Mouse (Mus musculus) neural tube, embryonic 14.5 days (tissue): ENCODE data around the gene Egflam. TPM values are rescaled to one million over a fixed set of nuclear protein-coding genes. Genes with fewer than 3 reads are reported as not detected.
A peak's percentile ranks its signal among the peaks of the same experiment; 100 is the strongest.

ENCODE experiments used
- ATAC-seq: fragments of 200-750 bp; cut with Nextera tagmentation; 2 replicates; pipeline ENCODE4 v1.8.0; 2017; ENCODE audit warnings: low read depth, mild to moderate bottlenecking, moderate TSS enrichment, moderate library complexity
- H3K27ac ChIP-seq: fragments of 300-500 bp; sonication (generic); 2 replicates; pipeline ENCODE4 v1.5.1; 2014; ENCODE audit warnings: low read depth, mild to moderate bottlenecking, control low read depth, low read length, moderate library complexity, mixed read lengths
- H3K27me3 ChIP-seq: fragments of 300-500 bp; sonication (generic); 2 replicates; pipeline ENCODE4 v1.6.1; 2014; ENCODE audit warnings: low read length; ENCODE audit not compliant: control insufficient read depth, insufficient read depth
- H3K36me3 ChIP-seq: fragments of 300-500 bp; sonication (generic); 2 replicates; pipeline ENCODE4 v1.6.1; 2014; ENCODE audit warnings: low read length, mixed read lengths; ENCODE audit not compliant: control insufficient read depth, insufficient read depth
- H3K4me1 ChIP-seq: fragments of 300-500 bp; sonication (generic); 2 replicates; pipeline ENCODE4 v1.6.1; 2014; ENCODE audit warnings: low read length; ENCODE audit not compliant: control insufficient read depth, insufficient read depth
- H3K4me2 ChIP-seq: fragments of 300-500 bp; sonication (generic); 2 replicates; pipeline ENCODE4 v1.6.1; 2014; ENCODE audit warnings: mild to moderate bottlenecking, low read depth, low read length, control low read depth
- H3K4me3 ChIP-seq: fragments of 300-500 bp; sonication (generic); 2 replicates; pipeline ENCODE4 v1.5.1; 2014; ENCODE audit warnings: low read depth, low read length, control low read depth, mixed read lengths
- H3K9ac ChIP-seq: fragments of 300-500 bp; sonication (generic); replicated peaks from 2 replicates; pipeline ENCODE4 v1.6.1; 2014; ENCODE audit warnings: low read depth, mild to moderate bottlenecking, control low read depth, low read length, mixed read lengths
- H3K9me3 ChIP-seq: fragments of 300-500 bp; sonication (generic); 2 replicates; pipeline ENCODE4 v1.6.1; 2016; ENCODE audit warnings: low read length; ENCODE audit not compliant: control insufficient read depth
- WGBS: fragments of 180-500 bp; shearing (Covaris S2); extraction: QIAGEN DNeasy Blood & Tissue Kit; methylation state at CpG from one replicate; pipeline ENCODE4 v1.1.7; 2014; 5-methylcytosine and 5-hydroxymethylcytosine counted together
- polyA plus RNA-seq: library from polyadenylated mRNA; unstranded; fragments of >200 nt; fragmentation: Nextera tagmentation; extraction: Ambion mirVana; gene quantifications from 2 replicates; pipeline ENCODE4 v1.2.1, GENCODE M21; 2014

Gene Egflam
- polyA plus RNA-seq, 1 experiment from 2014 or later = 3.0 TPM

DNA sequence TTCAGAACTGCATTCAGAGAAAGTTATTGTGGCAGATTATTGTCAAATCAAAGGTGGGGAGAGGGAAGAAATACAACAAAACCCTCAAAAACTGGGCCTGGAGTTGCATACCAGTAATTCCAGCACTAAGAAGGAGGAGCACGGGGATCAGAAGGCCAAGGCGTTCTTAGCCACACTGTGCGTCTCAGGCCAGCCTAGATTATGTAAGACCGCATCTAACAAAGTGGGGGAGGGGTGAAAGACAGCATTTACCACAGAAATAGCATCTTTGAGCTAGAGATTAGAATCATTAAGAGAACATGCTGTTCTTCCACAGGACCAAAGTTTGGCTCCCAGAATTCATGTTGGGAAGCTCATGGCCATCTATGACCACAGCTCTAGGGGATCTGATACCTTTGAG lies 14.8 kb downstream of the Egflam start:
- no peak for ATAC-seq
- WGBS = 89% methylated on average over 4 of the region's 4 CpGs
- no peak overlapping the region for H3K4me2 ChIP-seq
- H3K9me3 ChIP-seq = no peaks in the 10 kb centered on the region
- H3K4me1 ChIP-seq = no peaks in the 10 kb centered on the region
- no peak overlapping the region for H3K9ac ChIP-seq
- no peaks in the 10 kb centered on the region for H3K36me3 ChIP-seq
- no peak overlapping the region for H3K4me3 ChIP-seq
- H3K27me3 ChIP-seq = no peaks in the 10 kb centered on the region
- H3K27ac ChIP-seq = no peak overlapping the region

GRCm38 (mm10) chr15:7382457-7382856 lies 15.7 kb downstream of the Egflam start:
- H3K4me2 ChIP-seq = no peak overlapping the region
- H3K4me3 ChIP-seq = no peak overlapping the region
- ATAC-seq = peak; percentile 44; the same call in 1 of the 2 replicates
- H3K4me1 ChIP-seq = no peaks in the 10 kb centered on the region
- H3K27me3 ChIP-seq = no peaks in the 10 kb centered on the region
- H3K9ac ChIP-seq = no peak overlapping the region
- no peaks in the 10 kb centered on the region for H3K36me3 ChIP-seq
- no peaks in the 10 kb centered on the region for H3K9me3 ChIP-seq
- WGBS = 63% methylated on average over 10 of the region's 10 CpGs
- no peak overlapping the region for H3K27ac ChIP-seq

DNA sequence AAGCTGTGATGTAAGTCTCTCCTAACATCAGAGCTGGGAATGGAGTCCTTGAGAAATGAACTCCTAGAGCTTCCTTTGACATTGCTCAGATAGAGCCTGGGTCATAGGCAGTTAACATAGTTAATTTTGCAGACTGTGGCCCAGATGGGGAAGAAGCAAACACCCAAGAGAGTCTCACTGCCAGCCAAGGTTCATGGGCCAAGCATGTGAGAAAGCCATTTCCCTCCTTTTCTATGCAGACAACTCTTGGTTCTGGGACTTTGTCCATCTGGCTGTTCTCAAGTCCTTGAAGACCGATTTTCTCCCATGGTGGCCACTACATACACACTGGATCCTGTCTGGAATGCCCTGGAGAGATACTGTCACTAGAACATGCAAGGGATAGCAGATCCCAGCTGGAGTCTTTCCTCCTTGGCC lies 45.6 kb downstream of the Egflam start:
- no peak overlapping the region for H3K9ac ChIP-seq
- no peaks in the 10 kb centered on the region for H3K9me3 ChIP-seq
- no peak overlapping the region for H3K4me2 ChIP-seq
- no peak overlapping the region for H3K27ac ChIP-seq
- 86% methylated on average over 1 of the region's 1 CpGs for WGBS
- no peaks in the 10 kb centered on the region for H3K27me3 ChIP-seq
- ATAC-seq = no peak
- H3K4me1 ChIP-seq = no peaks in the 10 kb centered on the region
- no peaks in the 10 kb centered on the region for H3K36me3 ChIP-seq
- H3K4me3 ChIP-seq = no peak overlapping the region

DNA sequence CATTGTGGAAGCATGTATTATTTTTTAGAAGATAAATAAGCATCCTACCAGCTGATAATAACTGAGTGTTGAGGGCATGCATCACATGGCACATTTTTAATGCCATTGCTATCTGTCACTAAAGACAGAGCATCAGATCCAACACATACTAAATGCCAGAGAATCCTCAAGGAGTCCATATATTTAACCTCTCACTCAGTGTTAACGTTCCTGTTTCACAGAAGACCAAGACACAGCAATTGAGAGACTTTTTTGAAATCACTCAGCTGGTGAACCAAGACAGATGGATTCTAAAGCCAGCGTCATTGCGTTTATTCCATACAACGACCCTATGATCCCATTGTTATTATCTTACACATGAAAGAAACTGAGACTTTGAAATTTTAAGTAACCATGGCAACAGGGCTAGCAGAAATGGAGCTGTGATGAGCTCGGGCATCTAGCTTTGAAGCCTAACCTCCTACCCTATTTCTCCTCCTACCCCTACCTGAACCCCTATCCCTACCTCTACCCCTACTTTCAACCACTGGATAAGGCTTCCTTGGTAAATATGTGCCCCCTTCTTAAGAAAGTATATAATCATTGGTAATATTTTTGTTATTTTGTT lies 57.4 kb downstream of the Egflam start:
- Histone ChIP-seq H3K4me2 (no peak overlapping the region), H3K4me3 (no peak overlapping the region), H3K27ac (no peak overlapping the region), H3K27me3 (no peaks in the 10 kb centered on the region), H3K9me3 (no peaks in the 10 kb centered on the region), H3K9ac (no peak overlapping the region), H3K4me1 (no peaks in the 10 kb centered on the region), H3K36me3 (no peaks in the 10 kb centered on the region)
- WGBS = 64% methylated on average over 5 of the region's 5 CpGs
- ATAC-seq = no peak

DNA sequence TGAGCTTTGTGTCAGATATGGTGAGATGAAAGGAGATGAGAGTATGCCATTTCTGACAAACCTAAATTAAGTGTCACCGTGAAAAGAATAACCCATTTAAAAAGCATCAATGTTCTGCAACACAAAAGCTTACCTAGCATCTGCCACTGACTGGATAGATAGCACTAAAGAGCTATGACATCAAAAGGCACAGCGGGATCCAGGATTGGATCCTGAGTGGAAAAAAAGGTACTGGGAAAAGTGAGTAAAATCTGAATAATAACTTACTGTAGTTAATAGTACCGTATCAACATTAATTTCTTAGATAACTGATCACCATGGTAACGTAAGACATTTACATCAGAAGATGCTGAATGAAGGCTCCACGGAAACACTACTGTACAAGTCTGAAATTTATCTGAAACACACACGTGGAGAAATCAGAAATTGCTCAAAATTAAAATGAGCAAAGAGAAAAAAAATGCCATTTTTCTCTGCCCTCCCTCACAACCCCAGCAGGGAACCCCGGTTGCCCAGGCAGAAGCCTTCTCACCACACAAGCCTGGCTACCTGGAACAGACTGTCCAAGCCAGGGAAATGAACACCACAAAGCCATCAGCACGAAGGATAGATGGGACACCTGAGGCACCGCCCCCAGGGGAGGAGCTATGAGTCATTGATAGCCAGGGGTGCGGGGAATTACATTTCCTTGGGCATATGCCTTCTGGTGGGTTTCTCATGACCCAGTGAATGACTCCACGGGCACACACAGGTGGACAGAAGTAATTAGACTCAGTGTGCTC lies 63.5 kb downstream of the Egflam start:
- no peaks in the 10 kb centered on the region for H3K27me3 ChIP-seq
- ATAC-seq = no peak
- no peaks in the 10 kb centered on the region for H3K36me3 ChIP-seq
- H3K4me3 ChIP-seq = no peak overlapping the region
- no peak overlapping the region for H3K4me2 ChIP-seq
- H3K27ac ChIP-seq = no peak overlapping the region
- 83% methylated on average over 11 of the region's 11 CpGs for WGBS
- H3K9me3 ChIP-seq = no peaks in the 10 kb centered on the region
- no peak overlapping the region for H3K9ac ChIP-seq
- no peaks in the 10 kb centered on the region for H3K4me1 ChIP-seq

- H3K27me3 ChIP-seq = no peaks in the 10 kb centered on the region
- H3K27ac ChIP-seq = no peak overlapping the region
- H3K9ac ChIP-seq = no peak overlapping the region
- H3K9me3 ChIP-seq = no peaks in the 10 kb centered on the region
- no peak for ATAC-seq
- H3K4me1 ChIP-seq = no peaks in the 10 kb centered on the region
- no peaks in the 10 kb centered on the region for H3K36me3 ChIP-seq
- 83% methylated on average over 1 of the region's 1 CpGs for WGBS
- no peak overlapping the region for H3K4me2 ChIP-seq
- no peak overlapping the region for H3K4me3 ChIP-seq
Observed at GRCm38 (mm10) chr15:7332875-7333274, 65.3 kb downstream of the Egflam start.

DNA sequence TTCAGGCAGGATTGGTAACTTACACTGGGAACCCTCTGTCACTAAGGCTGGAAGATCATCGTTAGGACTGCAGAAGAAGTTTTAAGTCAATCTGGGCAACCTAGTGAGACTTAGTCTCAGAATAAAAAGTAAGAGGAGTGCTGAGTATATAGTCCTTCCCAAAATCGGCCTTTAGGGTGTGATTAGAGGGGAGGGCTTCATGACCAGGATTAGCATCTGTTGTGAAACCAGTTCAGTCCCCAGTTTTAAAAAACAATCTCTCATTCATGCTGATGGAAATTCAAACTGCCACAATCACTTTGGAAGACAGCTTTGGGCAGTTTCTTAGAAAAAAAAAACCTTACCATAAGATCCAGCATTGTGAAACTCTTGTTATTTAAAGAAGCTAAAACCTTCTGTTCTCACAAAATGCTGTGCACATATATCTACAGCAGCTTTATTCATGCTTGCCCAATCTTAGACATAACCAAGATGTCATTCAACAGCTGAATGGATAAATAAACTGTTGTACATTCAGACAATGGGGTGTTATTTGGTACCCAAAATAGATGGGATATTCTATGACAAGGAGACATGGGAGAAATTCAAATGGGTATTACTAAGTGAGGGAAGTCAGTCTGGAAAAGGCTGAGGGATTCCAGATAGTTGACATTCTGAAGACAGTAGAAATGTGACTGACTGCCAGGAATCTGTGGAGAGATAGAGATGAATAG lies 75.4 kb downstream of the Egflam start:
- Histone ChIP-seq H3K4me2 (no peak overlapping the region), H3K9ac (no peak overlapping the region), H3K4me3 (no peak overlapping the region), H3K36me3 (no peaks in the 10 kb centered on the region), H3K27me3 (no peaks in the 10 kb centered on the region), H3K9me3 (no peaks in the 10 kb centered on the region), H3K4me1 (no peaks in the 10 kb centered on the region), H3K27ac (no peak overlapping the region)
- 86% methylated on average over 2 of the region's 2 CpGs for WGBS
- no peak for ATAC-seq

GRCm38 (mm10) chr15:7320901-7321300 lies 77.3 kb downstream of the Egflam start:
- no peak overlapping the region for H3K4me3 ChIP-seq
- 30% methylated on average over 4 of the region's 4 CpGs for WGBS
- no peak overlapping the region for H3K4me2 ChIP-seq
- no peaks in the 10 kb centered on the region for H3K9me3 ChIP-seq
- H3K4me1 ChIP-seq = no peaks in the 10 kb centered on the region
- no peaks in the 10 kb centered on the region for H3K36me3 ChIP-seq
- no peak overlapping the region for H3K9ac ChIP-seq
- no peaks in the 10 kb centered on the region for H3K27me3 ChIP-seq
- ATAC-seq = no peak
- no peak overlapping the region for H3K27ac ChIP-seq

DNA sequence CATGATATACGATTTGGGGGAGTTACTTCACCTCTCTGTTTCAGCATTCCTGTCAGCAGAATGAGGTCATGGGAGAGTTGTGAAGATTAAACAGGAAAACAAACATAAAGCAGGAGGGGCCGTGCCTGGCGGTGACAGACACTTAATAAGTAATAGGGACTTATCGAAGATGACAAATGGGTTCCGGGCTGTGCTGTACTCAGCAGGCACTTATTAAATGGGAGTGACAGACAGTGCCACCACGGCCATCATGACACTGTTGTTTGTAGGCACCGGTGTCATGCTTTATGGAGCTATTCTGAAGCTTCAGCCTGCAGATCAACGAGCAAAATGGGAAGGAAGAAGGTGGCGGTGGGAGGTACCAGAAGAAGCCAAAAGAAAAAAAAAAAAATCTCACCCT lies 82.7 kb downstream of the Egflam start:
- Histone ChIP-seq H3K4me2 (no peak overlapping the region), H3K27me3 (no peaks in the 10 kb centered on the region), H3K4me1 (no peaks in the 10 kb centered on the region), H3K27ac (no peak overlapping the region), H3K9ac (no peak overlapping the region), H3K36me3 (no peaks in the 10 kb centered on the region), H3K9me3 (no peaks in the 10 kb centered on the region), H3K4me3 (no peak overlapping the region)
- 78% methylated on average over 9 of the region's 9 CpGs for WGBS
- no peak for ATAC-seq
